Mouse (Mus musculus): ENCODE measurements around the gene Ugt1a6b. TPM values are rescaled to one million over a fixed set of nuclear protein-coding genes. Genes with fewer than 3 reads are reported as not detected.
A peak's percentile ranks its signal among the peaks of the same experiment; 100 is the strongest.
"Not testable (repeated sequence)": the region's sequence is repeated elsewhere in the genome, so short reads cannot be mapped to it uniquely, and the experiment has no call there.

Ugt1a6b gene
- polyA plus RNA-seq, 1 experiment from 2014 or later = 28.8 TPM

DNA sequence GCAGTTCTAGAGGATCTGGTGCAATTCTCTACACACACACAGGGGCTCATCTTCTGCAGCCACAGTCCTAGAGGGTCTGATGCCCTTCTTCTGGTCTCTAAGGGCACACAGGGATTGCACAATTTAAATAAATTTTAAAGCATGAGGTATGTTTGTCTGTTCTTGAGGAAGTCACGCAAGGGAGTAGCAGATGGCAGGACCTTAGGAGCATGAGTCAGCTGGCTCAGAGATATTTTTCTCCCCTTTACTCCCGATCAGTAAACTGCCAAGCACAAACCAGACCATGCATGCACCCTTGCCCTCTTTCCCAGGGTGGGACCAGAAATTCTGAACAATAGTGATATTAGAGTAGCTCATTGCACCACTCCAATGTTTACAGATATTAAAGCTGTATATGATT lies 55.4 kb downstream of the Ugt1a6b start:
- no peak for ATAC-seq

DNA sequence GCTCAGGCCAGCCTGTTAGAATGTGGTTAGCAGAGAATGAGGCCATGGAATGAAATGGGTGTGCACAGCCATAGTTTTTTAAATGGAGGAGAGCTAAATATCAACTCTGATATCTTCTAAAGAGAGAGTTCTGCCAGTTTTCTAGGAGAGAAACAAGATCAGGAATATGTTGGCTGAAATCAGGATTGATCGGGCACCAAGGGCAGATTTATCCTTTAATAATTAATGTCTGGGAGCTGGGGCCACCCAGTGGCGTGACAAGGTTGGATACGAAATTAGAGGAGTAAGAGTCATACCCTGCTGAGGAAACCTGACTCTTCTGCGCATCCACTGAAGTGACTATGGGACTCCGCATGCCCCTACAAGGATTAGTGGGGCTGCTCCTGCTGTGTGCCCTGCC lies 62.7 kb downstream of the Ugt1a6b start, which contains the start of gene Ugt1a5:
Gene Ugt1a5, plus strand, starts transcription at position 302 of the 400 bp plus-strand sequence.
- Histone ChIP-seq H3K27me3 (ENCODE audit: insufficient read depth, low read length) (no peaks in the 10 kb centered on the region), H3K36me3 (replicated peaks; ENCODE audit: insufficient read depth, low read length) (no peaks in the 10 kb centered on the region), H3K9ac (replicated peaks) (no peak within 1 kb of the TSS), H3K4me2 (ENCODE audit: low read depth, low read length) (no peak within 1 kb of the TSS), H3K4me3 (ENCODE audit: low read depth, low read length) (no peak within 1 kb of the TSS), H3K27ac (ENCODE audit: low read depth) (no peak within 1 kb of the TSS; the same call in 1 of the 2 replicates), H3K4me1 (ENCODE audit: insufficient read depth) (no peaks in the 10 kb centered on the region), H3K9me3 (ENCODE audit: low read length) (no peaks in the 10 kb centered on the region)
- ATAC-seq = no peak
- 81% methylated on average over 5 of the region's 5 CpGs for WGBS (ENCODE audit: insufficient replicate concordance)
- DNase-seq = no peak
- TF ChIP-seq CTCF (IDR thresholded peaks at IDR 0.05; ENCODE audit: low read depth) (no peak), EP300 (IDR thresholded peaks at IDR 0.05; ENCODE audit: low read depth) (no peak)

More for the DNA sequence above, 55.4 kb downstream of the Ugt1a6b start:
- 40% methylated on average over 2 of the region's 2 CpGs for WGBS (ENCODE audit: insufficient replicate concordance)
- no peak overlapping the region for H3K27ac ChIP-seq (ENCODE audit: low read depth)
- H3K36me3 ChIP-seq (replicated peaks; ENCODE audit: insufficient read depth, low read length) = no peaks in the 10 kb centered on the region
- DNase-seq = no peak
- no peak for TF ChIP-seq EP300 (IDR thresholded peaks at IDR 0.05; ENCODE audit: low read depth)
- no peak for TF ChIP-seq CTCF (IDR thresholded peaks at IDR 0.05; ENCODE audit: low read depth)
- H3K4me2 ChIP-seq (ENCODE audit: low read depth, low read length) = no peak overlapping the region
- no peak overlapping the region for H3K4me3 ChIP-seq (ENCODE audit: low read depth, low read length)
- H3K4me1 ChIP-seq (ENCODE audit: insufficient read depth) = no peaks in the 10 kb centered on the region
- no peaks in the 10 kb centered on the region for H3K9me3 ChIP-seq (ENCODE audit: low read length)
- H3K9ac ChIP-seq (replicated peaks) = no peak overlapping the region
- no peaks in the 10 kb centered on the region for H3K27me3 ChIP-seq (ENCODE audit: insufficient read depth, low read length)

DNA sequence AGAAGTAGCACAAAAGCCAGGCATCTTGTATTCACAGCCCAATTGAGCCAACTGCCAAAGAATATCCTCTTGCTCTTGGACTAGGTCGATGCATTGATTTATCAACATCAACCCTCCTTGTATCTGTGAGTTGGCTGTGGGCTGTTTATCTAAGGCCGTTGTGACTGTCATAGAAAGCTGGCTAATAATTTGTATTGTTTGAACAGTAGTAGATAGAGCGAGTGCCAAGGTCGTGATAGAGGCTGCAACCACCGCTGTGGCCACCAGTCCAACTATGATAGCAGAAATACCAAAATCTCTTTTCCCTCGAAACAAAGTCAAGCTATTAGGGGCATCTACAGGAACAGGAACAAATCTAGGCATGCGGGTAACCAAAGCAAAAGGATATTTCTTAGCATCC lies 69.1 kb downstream of the Ugt1a6b start:
- H3K27ac ChIP-seq (ENCODE audit: low read depth); ATAC-seq; DNase-seq; H3K27me3 ChIP-seq (ENCODE audit: insufficient read depth, low read length); H3K9ac ChIP-seq (replicated peaks); H3K36me3 ChIP-seq (replicated peaks; ENCODE audit: insufficient read depth, low read length); H3K4me2 ChIP-seq (ENCODE audit: low read depth, low read length); H3K4me3 ChIP-seq (ENCODE audit: low read depth, low read length); H3K9me3 ChIP-seq (ENCODE audit: low read length); H3K4me1 ChIP-seq (ENCODE audit: insufficient read depth): not testable (repeated sequence)
- 77% methylated on average over 5 of the region's 7 CpGs for WGBS (ENCODE audit: insufficient replicate concordance)

DNA sequence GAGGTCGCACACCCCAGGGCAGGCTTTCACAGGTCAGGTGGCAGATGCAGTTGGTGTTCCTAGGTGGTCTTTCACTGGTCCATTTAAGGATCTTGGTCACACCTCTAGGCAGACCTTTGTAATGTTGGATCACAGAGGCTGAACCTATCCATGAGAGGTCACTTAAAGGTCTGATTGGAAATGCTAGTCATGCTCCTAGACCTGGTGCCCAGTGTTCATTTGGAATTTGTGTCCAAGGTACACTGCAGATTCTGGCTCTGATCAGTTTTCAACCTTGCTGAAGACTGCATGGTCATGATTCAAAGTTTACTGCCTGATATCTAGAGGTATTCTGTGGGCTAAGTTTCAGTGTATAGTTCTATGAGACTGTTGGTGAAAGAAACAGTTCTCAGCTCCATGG lies 76.6 kb downstream of the Ugt1a6b start:
- Histone ChIP-seq H3K27me3 (ENCODE audit: insufficient read depth, low read length) (no peaks in the 10 kb centered on the region), H3K4me3 (ENCODE audit: low read depth, low read length) (no peak overlapping the region), H3K9ac (replicated peaks) (no peak overlapping the region), H3K4me1 (ENCODE audit: insufficient read depth) (no peaks in the 10 kb centered on the region), H3K4me2 (ENCODE audit: low read depth, low read length) (no peak overlapping the region), H3K27ac (ENCODE audit: low read depth) (peak overlapping the region; percentile 41; the same call in 1 of the 2 replicates), H3K9me3 (ENCODE audit: low read length) (peaks cover 11% of the 10 kb centered on the region), H3K36me3 (replicated peaks; ENCODE audit: insufficient read depth, low read length) (no peaks in the 10 kb centered on the region)
- no peak for TF ChIP-seq CTCF (IDR thresholded peaks at IDR 0.05; ENCODE audit: low read depth)
- TF ChIP-seq EP300 (IDR thresholded peaks at IDR 0.05; ENCODE audit: low read depth) = no peak
- no peak for DNase-seq
- WGBS (ENCODE audit: insufficient replicate concordance) = 50% methylated on average over 1 of the region's 1 CpGs
- peak; percentile 75 for ATAC-seq

DNA sequence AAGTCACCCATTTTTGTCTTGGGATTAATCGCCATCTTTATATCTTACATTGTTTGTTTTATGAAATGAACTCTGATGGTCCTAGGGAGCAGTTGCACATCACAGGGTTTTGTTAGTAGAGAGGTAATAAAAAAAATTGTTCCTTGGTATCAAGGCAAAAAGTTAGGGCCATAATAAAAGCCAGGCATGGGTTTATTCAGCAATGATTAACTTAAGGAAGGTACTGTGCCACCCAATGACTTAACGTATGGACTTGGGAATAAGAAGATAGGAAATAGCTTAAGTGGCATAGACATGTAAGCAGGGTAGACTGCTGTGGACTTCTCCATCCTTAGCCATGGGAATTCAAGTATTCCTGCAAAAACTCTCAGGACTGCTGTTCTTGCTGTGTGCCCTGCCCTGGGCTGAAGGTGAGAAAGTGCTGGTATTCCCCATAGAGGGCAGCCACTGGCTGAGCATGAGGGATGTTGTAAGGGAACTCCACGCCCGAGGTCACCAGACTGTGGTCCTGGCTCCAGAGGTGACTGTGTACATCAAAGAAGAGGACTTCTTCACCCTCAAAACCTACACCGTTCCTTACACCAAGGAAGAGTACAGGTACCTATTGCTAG lies 83.4 kb downstream of the Ugt1a6b start:
- no peak for TF ChIP-seq EP300 (IDR thresholded peaks at IDR 0.05; ENCODE audit: low read depth)
- no peak for TF ChIP-seq CTCF (IDR thresholded peaks at IDR 0.05; ENCODE audit: low read depth)
- H3K27ac ChIP-seq (ENCODE audit: low read depth) = no peak overlapping the region
- H3K36me3 ChIP-seq (replicated peaks; ENCODE audit: insufficient read depth, low read length) = no peaks in the 10 kb centered on the region
- H3K27me3 ChIP-seq (ENCODE audit: insufficient read depth, low read length) = no peaks in the 10 kb centered on the region
- H3K9me3 ChIP-seq (ENCODE audit: low read length) = no peaks in the 10 kb centered on the region
- no peaks in the 10 kb centered on the region for H3K4me1 ChIP-seq (ENCODE audit: insufficient read depth)
- no peak for ATAC-seq
- H3K4me2 ChIP-seq (ENCODE audit: low read depth, low read length) = no peak overlapping the region
- no peak for DNase-seq
- H3K9ac ChIP-seq (replicated peaks) = no peak overlapping the region
- H3K4me3 ChIP-seq (ENCODE audit: low read depth, low read length) = no peak overlapping the region
- WGBS (ENCODE audit: insufficient replicate concordance) = 73% methylated on average over 5 of the region's 5 CpGs

DNA sequence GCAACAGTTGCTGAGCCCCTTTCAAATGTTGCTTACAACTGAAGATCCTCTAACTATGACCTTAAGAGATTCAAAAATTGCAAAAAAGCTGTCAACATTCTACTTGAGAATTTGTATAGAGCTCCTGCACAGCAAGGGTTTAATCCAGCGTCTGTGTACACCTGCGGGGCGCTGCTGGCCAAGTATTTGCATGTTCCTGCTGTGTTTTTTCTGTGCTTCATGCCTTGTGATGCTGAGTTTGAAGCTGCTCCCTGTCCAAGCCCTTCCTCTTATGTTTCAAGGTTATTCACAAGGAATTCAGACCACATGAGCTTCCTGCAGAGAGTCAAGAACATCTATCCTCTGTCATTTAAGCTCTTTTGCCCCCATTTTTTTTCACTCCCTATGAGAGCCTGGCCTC lies 89.1 kb downstream of the Ugt1a6b start:
- H3K4me2 ChIP-seq (ENCODE audit: low read depth, low read length) = no peak overlapping the region
- H3K4me3 ChIP-seq (ENCODE audit: low read depth, low read length) = no peak overlapping the region
- DNase-seq = no peak
- no peak overlapping the region for H3K27ac ChIP-seq (ENCODE audit: low read depth)
- TF ChIP-seq CTCF (IDR thresholded peaks at IDR 0.05; ENCODE audit: low read depth) = no peak
- 68% methylated on average over 3 of the region's 3 CpGs for WGBS (ENCODE audit: insufficient replicate concordance)
- H3K9ac ChIP-seq (replicated peaks) = no peak overlapping the region
- ATAC-seq = no peak
- H3K9me3 ChIP-seq (ENCODE audit: low read length) = no peaks in the 10 kb centered on the region
- H3K4me1 ChIP-seq (ENCODE audit: insufficient read depth) = no peaks in the 10 kb centered on the region
- no peaks in the 10 kb centered on the region for H3K36me3 ChIP-seq (replicated peaks; ENCODE audit: insufficient read depth, low read length)
- H3K27me3 ChIP-seq (ENCODE audit: insufficient read depth, low read length) = no peaks in the 10 kb centered on the region

DNA sequence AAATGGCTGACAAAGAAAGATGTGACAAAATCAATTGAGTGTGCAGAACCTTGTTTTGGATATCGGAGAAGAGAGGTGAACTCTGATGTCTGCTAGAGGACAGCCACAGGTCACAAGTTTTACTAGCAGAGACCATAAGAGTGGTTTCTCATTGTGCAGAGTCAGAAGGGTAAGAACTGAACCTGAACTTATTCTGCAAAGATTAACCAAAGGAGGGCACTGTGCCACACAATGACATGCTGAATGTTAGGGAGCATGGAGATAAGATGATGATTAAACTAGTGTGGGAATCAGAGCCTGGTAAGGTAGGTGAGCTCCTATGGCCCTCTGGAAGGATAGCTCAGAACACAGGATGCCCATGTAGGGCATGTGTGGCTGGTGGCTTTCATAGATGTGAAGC lies 92.6 kb downstream of the Ugt1a6b start:
- TF ChIP-seq CTCF (IDR thresholded peaks at IDR 0.05; ENCODE audit: low read depth) = no peak
- TF ChIP-seq EP300 (IDR thresholded peaks at IDR 0.05; ENCODE audit: low read depth) = no peak
- H3K27me3 ChIP-seq (ENCODE audit: insufficient read depth, low read length) = no peaks in the 10 kb centered on the region
- no peak overlapping the region for H3K27ac ChIP-seq (ENCODE audit: low read depth)
- H3K36me3 ChIP-seq (replicated peaks; ENCODE audit: insufficient read depth, low read length) = no peaks in the 10 kb centered on the region
- WGBS (ENCODE audit: insufficient replicate concordance) = 83% methylated on average over 1 of the region's 1 CpGs
- H3K9me3 ChIP-seq (ENCODE audit: low read length) = no peaks in the 10 kb centered on the region
- H3K9ac ChIP-seq (replicated peaks) = no peak overlapping the region
- H3K4me2 ChIP-seq (ENCODE audit: low read depth, low read length) = no peak overlapping the region
- H3K4me3 ChIP-seq (ENCODE audit: low read depth, low read length) = no peak overlapping the region
- DNase-seq = no peak
- H3K4me1 ChIP-seq (ENCODE audit: insufficient read depth) = no peaks in the 10 kb centered on the region
- no peak for ATAC-seq

All from liver, postnatal 0 days (tissue).